Mouse (Mus musculus) retina, adult 2 months (tissue): Measurements from ENCODE around the gene Marf1.

Experiments
- DNase-seq: peaks from one replicate; pipeline ENCODE4 v3.0.0-alpha.2; 2012; ENCODE audit warnings: low read depth, low spot score

Gene Marf1

GRCm38 (mm10) chr16:14137976-14138561 lies 25.1 kb downstream of the Marf1 start:
- DNase-seq, result no peak

GRCm38 (mm10) chr16:14135014-14135413 lies 28.1 kb downstream of the Marf1 start:
- no peak for DNase-seq

- DNase-seq, result no peak
Measured at GRCm38 (mm10) chr16:14131838-14132237, 31.3 kb downstream of the Marf1 start.

- DNase-seq, result no peak
Measured at GRCm38 (mm10) chr16:14131376-14131775, 31.8 kb downstream of the Marf1 start.

- no peak for DNase-seq
Measured at GRCm38 (mm10) chr16:14130796-14131195, 32.4 kb downstream of the Marf1 start.

GRCm38 (mm10) chr16:14128977-14129376 lies 34.2 kb downstream of the Marf1 start:
- DNase-seq, result no peak

- no peak for DNase-seq
Measured at GRCm38 (mm10) chr16:14125253-14125652, 37.9 kb downstream of the Marf1 start.

- no peak for DNase-seq
Measured at GRCm38 (mm10) chr16:14124709-14125108, 38.4 kb downstream of the Marf1 start.

GRCm38 (mm10) chr16:14123901-14124300 lies 39.2 kb downstream of the Marf1 start:
- no peak for DNase-seq

GRCm38 (mm10) chr16:14122586-14122985 lies 40.6 kb downstream of the Marf1 start:
- DNase-seq, result no peak

GRCm38 (mm10) chr16:14121563-14121962 lies 41.6 kb downstream of the Marf1 start:
- DNase-seq, result no peak

GRCm38 (mm10) chr16:14120941-14121340 lies 42.2 kb downstream of the Marf1 start:
- no peak for DNase-seq

- DNase-seq, result no peak
Measured at GRCm38 (mm10) chr16:14117299-14117698, 45.9 kb downstream of the Marf1 start.

- DNase-seq, result no peak
Measured at GRCm38 (mm10) chr16:14112742-14113141, 50.4 kb downstream of the Marf1 start.

- DNase-seq, result no peak
Measured at GRCm38 (mm10) chr16:14112133-14112532, 51.0 kb downstream of the Marf1 start.

GRCm38 (mm10) chr16:14110922-14111321 lies 52.2 kb downstream of the Marf1 start:
- no peak for DNase-seq

GRCm38 (mm10) chr16:14109651-14110230 lies 53.4 kb downstream of the Marf1 start:
- DNase-seq, result no peak

GRCm38 (mm10) chr16:14105891-14106290 lies 57.3 kb downstream of the Marf1 start:
- DNase-seq, result no peak

- no peak for DNase-seq
Measured at GRCm38 (mm10) chr16:14091771-14092170, 71.4 kb downstream of the Marf1 start.

- DNase-seq, result no peak
Measured at GRCm38 (mm10) chr16:14089296-14089695, 73.9 kb downstream of the Marf1 start.

GRCm38 (mm10) chr16:14088249-14088648 lies 74.9 kb downstream of the Marf1 start:
- no peak for DNase-seq

- no peak for DNase-seq
Measured at GRCm38 (mm10) chr16:14082925-14083324, 80.2 kb downstream of the Marf1 start.

GRCm38 (mm10) chr16:14070471-14071169 lies 92.5 kb downstream of the Marf1 start:
- no peak for DNase-seq
